24 mouse cellular contexts compared by ENCODE assay signal in the genomic region with DNA sequence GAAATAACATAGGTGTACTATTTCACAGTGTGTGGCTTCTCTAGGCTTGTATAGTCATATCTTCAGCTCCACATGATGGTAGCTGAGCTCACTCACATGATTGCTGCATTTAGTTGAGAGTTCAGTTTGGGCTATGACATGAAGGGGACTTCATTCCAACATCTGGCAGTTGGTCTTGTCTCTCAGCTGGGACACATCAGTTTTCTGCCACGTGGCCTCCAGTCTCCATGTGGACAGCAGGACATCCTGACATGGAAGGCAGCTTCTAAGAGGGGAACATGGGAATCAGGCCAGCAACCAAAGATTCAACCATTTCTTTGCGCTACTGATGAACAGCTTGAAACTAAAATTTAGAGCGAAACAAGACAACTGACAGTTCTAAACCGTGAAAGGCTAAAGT.
"Had no signal": no experiment of that assay in that cellular context is flagged by ENCODE, and none has a peak within 500 bp of the region (broad histone marks: within the 10 kb centered on the region; RNA-seq: fewer than 3 reads in every experiment).

No protein-coding gene starts in this region.

- H3K4me2 ChIP-seq: limb, embryonic 12.5 days; liver, embryonic 12.5 days; liver, embryonic 15.5 days; midbrain, embryonic 13.5 days; neural tube, embryonic 13.5 days; stomach, embryonic 15.5 days had no signal

- ATAC-seq: hindbrain, postnatal 0 days; inflammation-experienced regulatory T-cells, adult 6 months; intestine, embryonic 16.5 days; liver, embryonic 12.5 days; midbrain, embryonic 13.5 days; midbrain, embryonic 16.5 days had no signal

- H3K27me3 ChIP-seq: limb, embryonic 12.5 days; liver, embryonic 12.5 days; liver, embryonic 15.5 days; midbrain, embryonic 13.5 days; neural tube, embryonic 13.5 days; stomach, embryonic 15.5 days had no signal

- H3K9me3 ChIP-seq: limb, embryonic 12.5 days; liver, embryonic 12.5 days; liver, embryonic 15.5 days; megakaryocyte, embryonic 14.5 days; midbrain, embryonic 10.5 days; midbrain, embryonic 13.5 days; neural tube, embryonic 13.5 days; stomach, embryonic 15.5 days had no signal

- H3K4me3 ChIP-seq: left cerebral cortex, adult 2 months; limb, embryonic 12.5 days; liver, embryonic 12.5 days; liver, embryonic 15.5 days; megakaryocyte, embryonic 14.5 days; midbrain, embryonic 10.5 days; midbrain, embryonic 13.5 days; myocyte; neural tube, embryonic 13.5 days; stomach, embryonic 15.5 days had no signal

- H3K9ac ChIP-seq: limb, embryonic 12.5 days; liver, embryonic 12.5 days; liver, embryonic 15.5 days; midbrain, embryonic 13.5 days; neural tube, embryonic 13.5 days; stomach, embryonic 15.5 days had no signal

- DNase-seq: kidney, adult 2 months; kidney, postnatal 36 days; layer of hippocampus, postnatal 36 days; liver; retina, postnatal 1 day; right cerebral cortex, postnatal 25 days; spleen, adult 18-20 months; thymus, postnatal 25 days had no signal

- H3K36me3 ChIP-seq: limb, embryonic 12.5 days; liver, embryonic 12.5 days; liver, embryonic 15.5 days; midbrain, embryonic 10.5 days; midbrain, embryonic 13.5 days; neural tube, embryonic 13.5 days; stomach, embryonic 15.5 days had no signal

- H3K27ac ChIP-seq: hindbrain, postnatal 0 days; kidney, postnatal 0 days; left cerebral cortex, adult 2 months; liver, embryonic 12.5 days; liver, embryonic 15.5 days; macrophage; midbrain, embryonic 10.5 days; midbrain, embryonic 13.5 days; neural tube, embryonic 13.5 days; stomach, embryonic 15.5 days had no signal
